Mouse (Mus musculus) fat pad, adult 2 months (tissue): Measurements from ENCODE around the gene Theg.

Experiments used
- DNase-seq: peaks from one replicate; pipeline ENCODE4 v3.0.0-alpha.2; 2011; ENCODE audit warnings: low read depth, low spot score; ENCODE audit errors: extremely low read depth

Gene Theg

DNA sequence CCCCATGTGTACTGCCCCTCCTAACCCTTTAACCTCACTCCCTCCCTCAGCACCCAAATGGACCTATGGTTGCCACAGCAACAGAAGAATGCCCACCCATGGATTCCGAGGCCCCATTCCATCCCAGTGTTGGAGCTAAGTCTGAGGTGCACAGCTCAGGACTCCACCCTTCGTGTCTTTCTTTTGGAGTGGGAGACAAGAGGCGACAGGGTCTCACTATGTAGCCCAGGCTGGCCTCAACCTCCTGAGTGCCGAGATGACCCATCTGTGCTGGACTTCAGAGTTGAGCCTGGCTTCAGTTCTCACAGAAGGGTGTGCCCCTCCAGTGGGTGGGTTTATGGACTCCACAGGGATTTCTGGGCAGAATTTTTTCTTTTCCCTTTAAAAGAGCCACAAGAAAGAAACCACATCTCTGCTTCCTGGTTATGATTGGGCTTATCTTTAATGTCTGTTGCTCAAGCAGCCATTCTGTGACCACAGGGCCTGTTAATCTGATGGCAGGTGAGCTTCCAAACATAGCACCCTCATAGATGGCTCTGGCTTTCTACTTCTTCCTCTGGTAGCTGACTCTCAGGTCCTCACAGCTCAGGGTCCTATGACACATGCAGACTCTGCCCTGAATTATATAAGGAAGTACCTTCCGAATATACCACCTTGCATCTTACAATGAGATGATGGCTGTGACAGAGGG, at the start of gene Theg:
Theg (minus strand) TSS at position 271 of the 691 bp plus-strand sequence.
- DNase-seq = no peak

DNA sequence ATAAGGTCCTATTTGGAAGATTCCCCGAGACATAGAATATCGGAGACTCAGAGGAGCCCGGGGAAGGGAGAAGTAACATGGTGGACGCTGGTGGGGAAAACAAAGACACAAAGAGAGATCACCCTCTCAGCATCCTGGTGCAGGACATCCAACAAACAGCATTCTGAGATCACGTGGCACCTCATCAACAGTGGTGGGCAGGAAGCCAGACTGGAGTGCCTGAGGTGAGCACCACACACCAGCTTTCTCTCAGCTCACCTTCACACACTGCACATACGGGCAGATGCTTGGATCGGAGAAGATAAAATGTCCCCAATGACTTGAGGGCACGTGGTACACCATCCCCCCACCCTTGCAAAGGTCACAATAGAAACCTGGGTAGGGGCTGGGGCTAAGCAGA, 49.2 kb upstream of the Theg start:
- DNase-seq = no peak

DNA sequence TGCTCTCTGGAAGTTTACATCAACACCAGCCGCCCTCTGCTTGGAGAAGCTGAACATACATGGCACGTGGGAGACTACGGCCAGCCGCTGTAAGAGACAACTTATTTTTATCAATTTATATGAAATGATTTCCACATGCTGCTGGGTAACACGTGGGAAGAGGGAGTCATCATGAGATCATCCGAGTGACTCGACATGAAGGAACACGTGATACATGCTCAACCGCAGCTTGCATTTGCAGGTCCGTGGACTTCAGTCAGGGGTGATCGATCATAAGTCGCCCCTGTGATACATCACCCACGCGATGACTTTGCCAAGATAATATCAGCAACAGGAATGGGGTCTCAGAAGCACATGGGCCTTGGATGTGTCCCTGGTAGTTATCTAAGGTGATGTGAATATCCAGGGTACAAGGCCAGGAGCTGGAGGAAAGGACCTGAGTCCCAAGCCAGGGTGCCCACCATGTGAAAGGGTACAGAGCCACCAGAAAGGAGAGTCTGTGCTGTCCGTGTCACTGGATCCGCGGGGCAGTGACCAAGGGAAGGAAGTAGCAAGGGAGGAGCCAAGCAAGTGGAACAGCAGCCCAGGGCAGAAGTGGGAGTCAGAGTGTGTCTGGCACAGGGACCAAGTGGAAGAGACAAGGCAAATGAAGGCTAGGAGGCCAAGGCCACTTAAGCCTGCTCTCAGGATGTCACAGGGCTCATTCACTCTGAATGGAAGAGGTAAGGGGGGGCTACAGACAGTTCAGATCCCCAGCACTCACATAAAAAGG, 46.1 kb upstream of the Theg start:
- DNase-seq = no peak

DNA sequence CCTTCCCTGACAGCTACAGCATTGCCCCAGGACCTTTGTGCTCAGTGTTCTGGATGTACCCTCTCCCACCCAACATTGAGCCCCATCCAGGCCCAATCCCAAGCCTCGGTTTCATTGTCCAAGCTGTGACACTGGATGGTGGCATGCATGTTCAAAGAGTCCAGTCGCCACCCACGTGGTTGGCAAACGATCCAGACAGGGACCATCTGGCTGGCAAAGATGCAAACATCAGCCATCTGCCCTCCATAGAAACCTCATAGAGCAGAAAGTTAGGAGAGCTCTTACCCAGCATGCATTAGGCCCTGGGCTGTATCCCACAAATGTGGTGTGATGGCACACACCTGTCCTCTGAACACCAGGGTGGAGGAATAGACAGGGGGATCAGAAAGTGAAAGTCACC, 44.3 kb upstream of the Theg start:
- no peak for DNase-seq

DNA sequence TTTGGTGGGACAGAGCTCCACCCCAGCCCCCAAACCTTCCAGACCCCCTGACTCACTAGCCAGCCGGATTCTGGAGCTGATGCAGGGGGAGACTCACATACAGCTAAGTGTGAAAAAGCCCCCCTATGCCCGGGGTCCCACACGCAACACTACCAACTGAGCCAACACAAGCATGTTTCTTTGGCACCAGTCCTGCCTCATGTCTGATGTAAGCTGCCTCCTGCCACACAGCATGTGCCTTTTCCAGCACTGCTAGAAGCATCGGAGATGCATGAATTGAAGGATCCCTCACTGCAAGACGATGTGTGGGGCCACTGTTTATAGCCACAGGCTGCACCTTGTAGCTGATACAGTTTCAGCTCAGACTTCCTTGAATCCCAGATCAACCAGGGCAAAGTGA, 41.2 kb upstream of the Theg start:
- DNase-seq = no peak

DNA sequence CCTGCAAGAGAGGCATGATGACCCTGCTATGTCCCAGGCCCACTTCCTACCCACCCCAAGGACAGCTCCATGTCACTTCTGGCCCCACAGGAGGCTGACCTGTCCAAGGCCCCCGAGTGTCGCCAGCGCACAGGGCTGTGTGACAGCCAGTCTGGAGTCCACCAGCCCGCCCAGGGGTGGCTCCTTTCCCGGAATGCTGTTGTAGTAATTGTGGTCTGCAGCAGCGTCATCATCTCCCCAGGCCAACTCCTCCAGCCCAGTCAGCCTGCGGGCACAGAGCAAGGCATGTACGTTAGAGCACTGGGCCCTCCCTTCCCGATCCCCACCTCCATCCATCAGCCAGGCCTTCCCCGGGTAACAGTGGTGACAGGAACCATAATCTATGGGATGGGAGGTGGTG, 39.0 kb upstream of the Theg start:
- DNase-seq = no peak

- no peak for DNase-seq
Measured at GRCm38 (mm10) chr10:79625398-79625797, 38.3 kb upstream of the Theg start.

GRCm38 (mm10) chr10:79623950-79624349, 36.8 kb upstream of the Theg start:
- DNase-seq = no peak

DNA sequence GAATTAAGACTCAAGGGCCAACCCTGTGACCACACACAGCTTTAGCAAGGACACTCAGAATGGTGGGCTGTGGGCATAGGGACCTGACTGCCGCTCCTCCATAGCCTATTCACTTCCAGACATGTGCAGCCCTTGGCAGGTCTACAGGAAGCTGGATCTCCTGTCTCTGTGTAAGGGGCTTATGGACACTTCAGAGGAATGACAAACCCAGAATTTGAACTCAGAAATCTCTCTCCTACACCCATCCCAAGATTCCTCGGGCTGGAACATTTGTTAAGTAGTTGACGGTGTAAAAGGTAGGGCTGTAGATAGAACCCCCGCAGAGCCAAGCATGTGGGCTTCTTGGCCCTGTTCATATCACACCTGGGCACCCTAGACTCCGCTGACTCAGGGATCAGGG, 29.2 kb upstream of the Theg start:
- no peak for DNase-seq

GRCm38 (mm10) chr10:79615860-79616259, 28.7 kb upstream of the Theg start:
- DNase-seq = no peak

- no peak for DNase-seq
Measured at GRCm38 (mm10) chr10:79614305-79614643, 27.1 kb upstream of the Theg start.

- DNase-seq = peak; percentile 30
Measured at GRCm38 (mm10) chr10:79613578-79614304, 26.6 kb upstream of the Theg start, which contains the start of gene C2cd4c. Gene C2cd4c (minus strand): TSS chr10:79614025.

DNA sequence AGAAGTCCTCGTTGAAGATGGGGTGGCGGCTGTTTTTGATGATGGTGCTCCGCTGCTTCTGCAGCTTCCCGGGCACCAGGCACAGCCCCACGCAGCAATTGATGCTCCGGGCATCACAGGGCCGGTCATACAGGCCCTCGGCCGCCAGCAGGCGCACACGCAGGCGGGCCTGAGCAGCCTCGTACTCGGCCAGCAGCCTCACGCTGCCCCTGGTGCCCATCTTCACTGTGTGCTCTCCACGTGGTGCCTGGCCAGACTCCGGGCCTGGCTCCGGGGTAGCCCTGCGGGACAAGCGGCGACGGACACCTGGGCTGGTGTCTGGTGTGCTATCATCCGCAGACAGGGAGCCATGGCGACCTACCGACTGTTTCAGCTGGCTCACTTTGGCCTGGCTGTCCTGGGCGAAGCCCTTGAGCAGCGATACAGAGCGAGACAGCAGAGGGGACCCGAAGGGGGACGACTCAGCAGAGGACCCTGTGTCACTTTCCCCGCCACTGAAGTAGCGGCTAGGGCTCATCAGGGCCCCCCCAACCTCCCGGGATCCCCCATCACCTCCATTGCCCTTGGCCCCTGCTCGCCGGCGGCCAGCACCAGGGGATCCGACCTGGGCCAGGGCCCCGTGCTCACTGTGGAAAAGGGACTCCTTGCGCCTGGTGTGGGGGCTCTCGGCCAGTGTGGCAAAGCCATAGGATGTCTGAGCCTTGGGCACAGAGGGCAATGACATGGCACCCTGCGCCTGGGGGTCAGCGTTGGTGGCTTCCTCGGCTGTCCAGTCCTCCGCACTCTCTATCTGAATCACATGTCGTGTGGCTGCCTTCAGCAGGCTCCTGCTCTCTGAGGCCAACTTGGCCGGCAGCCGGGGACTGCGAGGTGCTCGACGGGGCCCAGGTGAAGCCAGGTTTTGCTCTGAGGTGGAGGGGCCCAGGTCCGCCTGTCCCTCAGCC, 25.3 kb upstream of the Theg start:
- no peak for DNase-seq

GRCm38 (mm10) chr10:79611296-79611695, 24.2 kb upstream of the Theg start:
- no peak for DNase-seq

GRCm38 (mm10) chr10:79609276-79609675, 22.1 kb upstream of the Theg start:
- DNase-seq = no peak

GRCm38 (mm10) chr10:79607892-79608291, 20.8 kb upstream of the Theg start:
- no peak for DNase-seq

- DNase-seq = no peak
Measured at GRCm38 (mm10) chr10:79606537-79606936, 19.4 kb upstream of the Theg start.

DNA sequence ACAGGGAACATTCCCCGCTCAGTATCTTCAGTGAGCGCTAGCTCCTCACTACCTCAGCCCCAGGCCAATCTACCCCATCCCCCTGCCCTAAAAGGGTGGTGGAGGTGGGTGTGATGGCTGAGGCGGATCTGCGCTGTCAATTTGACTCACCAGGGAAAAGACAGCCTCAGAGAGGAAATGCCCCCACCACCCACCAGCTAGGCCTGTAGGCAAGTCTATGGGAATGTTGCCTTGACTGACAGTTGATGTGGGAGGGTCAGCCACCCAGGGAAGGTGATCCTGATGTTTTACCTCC, 10.8 kb upstream of the Theg start:
- no peak for DNase-seq

DNA sequence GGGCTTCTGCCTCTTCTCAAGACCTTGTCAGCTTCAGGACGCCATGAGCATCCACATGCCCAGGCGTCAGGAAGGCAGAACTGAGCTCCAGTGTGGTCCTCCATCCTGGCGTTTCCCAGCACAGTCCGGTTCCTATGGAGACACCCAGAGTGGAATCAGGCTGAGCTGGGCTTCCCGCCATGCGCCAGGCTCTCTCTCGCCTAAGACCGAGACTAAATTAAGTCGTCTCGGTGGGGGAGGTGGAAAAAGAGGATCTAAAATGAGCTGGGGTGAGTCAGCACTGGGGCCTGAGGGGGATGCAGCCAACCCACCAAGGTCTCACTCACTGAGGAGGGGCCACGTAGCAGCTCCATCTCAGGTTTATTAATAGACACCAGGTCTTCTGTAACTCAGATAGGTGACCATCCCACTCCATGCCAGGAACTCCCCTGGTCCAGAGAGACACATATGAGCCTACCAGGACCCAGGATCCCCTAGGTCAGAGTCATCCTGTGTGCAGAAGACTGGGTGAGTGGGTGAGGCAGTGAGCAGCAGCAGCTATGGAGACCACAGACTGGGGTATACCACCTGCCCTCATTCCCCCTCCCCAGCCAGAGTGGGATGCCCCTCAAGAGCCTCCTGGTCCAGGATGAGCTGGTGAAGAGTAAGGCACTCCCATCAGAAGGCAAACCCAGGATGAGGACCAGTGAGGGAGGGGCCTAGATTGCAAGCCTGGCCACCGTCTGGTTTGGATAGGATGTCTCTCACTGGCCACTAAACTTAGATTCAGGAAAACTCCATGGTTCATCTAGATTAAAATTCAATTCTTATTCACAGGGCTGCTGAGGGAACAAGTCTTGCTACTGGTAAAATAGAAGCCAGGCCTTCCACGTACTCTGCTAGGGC, 10.2 kb upstream of the Theg start:
- DNase-seq = no peak

DNA sequence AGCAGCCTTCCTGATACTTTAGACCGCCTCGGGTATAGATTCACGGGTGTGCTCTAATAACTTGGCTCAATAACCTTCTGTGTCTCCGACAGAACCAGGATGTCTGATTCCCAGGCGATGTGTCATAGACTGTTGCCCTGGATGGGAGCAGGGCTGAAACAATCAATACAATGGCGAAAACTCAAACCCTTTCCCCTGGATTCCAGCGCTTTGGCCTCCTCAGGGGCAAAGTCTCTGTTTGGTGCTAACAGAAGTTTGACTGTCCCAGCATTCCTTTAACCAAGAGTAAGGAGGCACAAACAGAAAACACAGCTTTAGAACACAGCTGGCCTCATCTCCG, 8.4 kb upstream of the Theg start:
- no peak for DNase-seq
